Mouse (Mus musculus) embryonic facial prominence, embryonic 10.5 days (tissue): ENCODE measurements around the gene Cog2. TPM values are rescaled to one million over a fixed set of nuclear protein-coding genes. Genes with fewer than 3 reads are reported as not detected.

Experiments used
- DNase-seq: peaks from one replicate; pipeline ENCODE4 v3.0.0-alpha.2; 2017; ENCODE audit warnings: low spot score
- H3K27ac ChIP-seq: fragments of 300-500 bp; sonication (generic); replicated peaks from 2 replicates; pipeline ENCODE4 v1.5.1; 2016; ENCODE audit warnings: mild to moderate bottlenecking
- H3K27me3 ChIP-seq: fragments of 300-500 bp; sonication (generic); replicated peaks from 2 replicates; pipeline ENCODE4 v1.6.1; 2016; ENCODE audit warnings: low read depth, mild to moderate bottlenecking; ENCODE audit not compliant: poor library complexity, severe bottlenecking
- H3K36me3 ChIP-seq: fragments of 300-500 bp; sonication (generic); replicated peaks from 2 replicates; pipeline ENCODE4 v1.6.1; 2016; ENCODE audit warnings: mild to moderate bottlenecking, moderate library complexity
- H3K4me1 ChIP-seq: fragments of 300-500 bp; sonication (generic); 2 replicates; pipeline ENCODE4 v1.6.1; 2016
- H3K4me3 ChIP-seq: fragments of 300-500 bp; sonication (generic); 2 replicates; pipeline ENCODE4 v1.5.1; 2016; ENCODE audit warnings: mild to moderate bottlenecking, moderate library complexity
- H3K9me3 ChIP-seq: fragments of 300-500 bp; sonication (generic); 2 replicates; pipeline ENCODE4 v1.6.1; 2016; ENCODE audit warnings: mild to moderate bottlenecking
- WGBS: fragments of 180-500 bp; shearing (Covaris S2); methylation state at CpG from one replicate; pipeline ENCODE4 v1.1.7; 2016; 5-methylcytosine and 5-hydroxymethylcytosine counted together
- polyA plus RNA-seq: library from polyadenylated mRNA; unstranded; fragments of >200 nt; fragmentation: Nextera tagmentation; extraction: Ambion mirVana; gene quantifications from 2 replicates; pipeline ENCODE4 v1.2.1, GENCODE M21; 2016

The Cog2 gene
- polyA plus RNA-seq, 1 experiment from 2014 or later, result 41.8 TPM

DNA sequence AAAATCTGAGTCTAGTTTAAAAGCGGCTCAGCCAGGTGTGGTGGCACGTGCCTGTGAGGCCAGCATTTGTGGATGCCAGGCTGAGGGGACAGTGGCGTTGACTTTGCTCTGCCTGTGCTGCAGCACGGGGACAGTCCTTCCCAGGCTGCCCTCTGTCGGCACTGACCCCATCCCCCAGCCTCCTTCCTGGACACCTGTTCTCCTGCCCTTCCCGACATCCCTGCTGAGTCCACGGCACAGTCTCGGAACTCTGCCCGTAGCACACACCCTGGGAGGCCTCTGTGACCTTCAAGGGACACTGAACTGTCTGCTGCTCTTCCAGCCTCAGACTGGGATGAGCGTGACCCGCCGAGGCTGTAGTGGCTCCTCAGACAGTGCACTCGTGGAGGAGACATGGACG is 9.5 kb downstream of the Cog2 start:
- H3K4me3 ChIP-seq, result no peak overlapping the region
- no peaks in the 10 kb centered on the region for H3K27me3 ChIP-seq
- H3K36me3 ChIP-seq, result peaks cover 93% of the 10 kb centered on the region
- no peak for DNase-seq
- WGBS, result 88% methylated on average over 14 of the region's 14 CpGs
- no peaks in the 10 kb centered on the region for H3K4me1 ChIP-seq
- no peaks in the 10 kb centered on the region for H3K9me3 ChIP-seq
- no peak overlapping the region for H3K27ac ChIP-seq

DNA sequence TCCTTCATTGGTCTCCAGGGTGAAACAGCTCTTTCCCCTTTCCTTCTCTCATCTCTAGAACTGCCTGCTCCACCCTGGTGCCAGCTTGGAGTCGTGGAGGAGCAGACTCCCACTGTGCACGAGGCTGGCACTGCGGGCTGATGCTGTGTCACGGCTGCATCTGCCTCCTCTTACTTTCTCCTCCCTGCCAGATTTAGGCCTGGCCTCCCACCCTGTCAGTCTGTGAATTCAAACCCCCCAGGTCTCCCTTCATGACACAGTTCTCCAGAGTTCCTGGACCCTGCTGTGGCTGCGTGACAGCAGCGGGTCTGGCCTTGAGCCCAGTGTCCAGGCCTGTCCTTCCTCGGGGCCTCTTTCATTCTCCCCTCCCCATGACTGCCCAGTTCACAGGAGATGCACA is 10.0 kb downstream of the Cog2 start:
- H3K4me3 ChIP-seq, result no peak overlapping the region
- no peaks in the 10 kb centered on the region for H3K9me3 ChIP-seq
- peaks cover 95% of the 10 kb centered on the region for H3K36me3 ChIP-seq
- no peaks in the 10 kb centered on the region for H3K27me3 ChIP-seq
- no peaks in the 10 kb centered on the region for H3K4me1 ChIP-seq
- 92% methylated on average over 7 of the region's 7 CpGs for WGBS
- no peak overlapping the region for H3K27ac ChIP-seq
- DNase-seq, result no peak

DNA sequence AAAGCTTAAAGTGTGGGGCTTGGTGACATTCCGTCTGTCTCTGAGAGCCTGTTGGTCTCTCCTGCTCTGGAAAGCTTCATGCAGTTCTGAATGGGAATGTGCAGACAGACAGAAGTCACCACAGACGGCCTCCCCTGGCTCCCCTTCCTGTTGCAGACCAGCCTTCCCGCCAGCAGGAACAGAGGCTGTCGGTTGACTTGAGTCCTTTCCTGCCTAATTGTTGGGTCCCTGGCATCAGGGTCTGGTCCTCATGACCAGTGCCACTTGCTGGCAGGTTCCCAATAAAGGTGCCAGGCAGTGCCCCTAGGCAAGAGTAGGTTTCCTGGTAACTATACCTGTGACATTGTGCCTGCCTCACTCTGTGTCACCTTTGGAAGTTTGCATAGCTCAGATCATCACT is 10.4 kb downstream of the Cog2 start:
- H3K4me3 ChIP-seq, result no peak overlapping the region
- H3K4me1 ChIP-seq, result no peaks in the 10 kb centered on the region
- 84% methylated on average over 4 of the region's 4 CpGs for WGBS
- no peak for DNase-seq
- H3K27ac ChIP-seq, result no peak overlapping the region
- no peaks in the 10 kb centered on the region for H3K9me3 ChIP-seq
- no peaks in the 10 kb centered on the region for H3K27me3 ChIP-seq
- H3K36me3 ChIP-seq, result peaks cover 95% of the 10 kb centered on the region

DNA sequence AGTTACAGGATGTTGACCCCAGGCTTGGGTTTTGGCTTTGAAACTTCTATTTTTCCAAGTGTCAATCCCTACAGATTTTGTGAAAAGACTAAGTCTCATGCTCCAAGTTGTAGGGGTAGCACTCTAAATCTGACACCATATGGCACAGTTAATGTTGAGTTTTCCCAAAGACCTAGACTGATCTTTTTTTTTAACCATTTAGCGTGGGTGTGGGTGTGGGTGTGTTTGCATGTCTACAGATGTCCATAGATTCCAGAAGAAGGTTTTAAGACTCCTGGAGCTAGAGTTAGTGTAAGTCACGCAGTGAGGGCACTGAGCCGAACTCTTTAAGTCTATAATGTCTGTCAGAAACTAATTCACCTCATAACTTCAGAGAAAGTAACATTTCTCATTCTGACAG is 12.1 kb downstream of the Cog2 start:
- no peaks in the 10 kb centered on the region for H3K27me3 ChIP-seq
- DNase-seq, result no peak
- H3K36me3 ChIP-seq, result peaks cover 88% of the 10 kb centered on the region
- WGBS, result 96% methylated on average over 3 of the region's 3 CpGs
- no peak overlapping the region for H3K27ac ChIP-seq
- H3K9me3 ChIP-seq, result no peaks in the 10 kb centered on the region
- H3K4me1 ChIP-seq, result no peaks in the 10 kb centered on the region
- H3K4me3 ChIP-seq, result no peak overlapping the region

DNA sequence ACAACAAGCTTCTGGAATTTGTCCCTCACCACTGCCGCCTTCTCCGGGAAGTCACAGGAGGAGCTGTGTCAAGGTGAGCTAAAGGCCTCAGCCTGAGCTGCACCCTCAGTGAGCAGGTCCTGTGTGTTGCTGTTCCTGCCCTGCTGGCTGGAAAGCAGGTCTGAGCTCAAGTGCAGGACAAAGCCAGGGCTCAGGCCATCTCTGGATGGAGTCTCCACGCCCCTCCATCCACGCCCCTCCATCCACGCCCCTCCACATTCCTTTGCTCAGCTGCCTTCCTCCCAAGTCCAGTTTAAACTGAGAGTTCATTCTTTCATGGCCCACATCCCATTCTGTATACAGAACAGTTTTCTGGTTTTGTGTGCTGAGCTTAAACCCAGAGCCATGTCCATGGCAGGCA is 14.9 kb downstream of the Cog2 start:
- no peak overlapping the region for H3K27ac ChIP-seq
- H3K27me3 ChIP-seq, result no peaks in the 10 kb centered on the region
- H3K4me3 ChIP-seq, result no peak overlapping the region
- peaks cover 92% of the 10 kb centered on the region for H3K36me3 ChIP-seq
- 91% methylated on average over 5 of the region's 5 CpGs for WGBS
- no peaks in the 10 kb centered on the region for H3K4me1 ChIP-seq
- no peak for DNase-seq
- H3K9me3 ChIP-seq, result no peaks in the 10 kb centered on the region

DNA sequence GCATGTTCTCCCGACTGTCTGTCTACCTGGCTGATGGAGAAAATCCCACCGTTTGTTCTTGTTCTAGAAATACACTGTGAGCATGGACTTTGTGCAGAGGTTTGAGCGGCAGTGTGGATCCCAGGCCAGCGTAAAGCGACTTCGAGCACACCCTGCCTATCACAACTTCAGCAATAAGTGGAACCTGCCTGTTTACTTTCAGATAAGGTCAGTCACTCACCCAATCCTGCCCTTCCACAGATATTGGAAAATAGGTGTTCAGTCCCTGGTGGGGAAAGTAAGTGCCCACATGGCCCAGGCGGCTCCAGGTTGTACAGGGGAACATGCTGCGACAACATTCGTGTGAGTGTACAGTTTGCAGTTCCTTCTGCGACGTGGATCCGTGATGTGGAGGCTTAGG is 20.3 kb downstream of the Cog2 start:
- H3K27ac ChIP-seq, result no peak overlapping the region
- H3K36me3 ChIP-seq, result peaks cover 94% of the 10 kb centered on the region
- H3K4me3 ChIP-seq, result no peak overlapping the region
- no peaks in the 10 kb centered on the region for H3K9me3 ChIP-seq
- H3K4me1 ChIP-seq, result no peaks in the 10 kb centered on the region
- WGBS, result 95% methylated on average over 12 of the region's 12 CpGs
- DNase-seq, result no peak
- no peaks in the 10 kb centered on the region for H3K27me3 ChIP-seq

DNA sequence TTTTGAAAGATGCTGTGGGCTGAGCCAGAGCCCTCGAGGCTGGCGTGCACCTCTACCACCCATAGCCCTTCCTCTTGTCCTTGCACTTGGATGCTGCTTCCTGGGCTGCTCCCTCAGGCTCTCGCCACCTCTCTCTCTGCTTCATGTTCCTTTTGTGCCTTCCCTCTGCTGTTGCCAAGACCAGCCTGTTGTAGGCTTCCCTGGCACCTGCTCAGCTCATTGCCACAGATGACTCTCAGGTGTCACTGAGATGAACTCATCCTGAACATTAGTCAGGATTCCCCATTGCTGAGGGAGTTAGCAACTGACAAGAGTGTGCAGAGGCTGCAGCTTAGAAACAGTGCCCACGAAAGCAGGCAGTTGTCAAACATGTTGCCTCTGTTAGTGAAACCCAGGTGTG is 21.4 kb downstream of the Cog2 start:
- no peaks in the 10 kb centered on the region for H3K27me3 ChIP-seq
- WGBS, result 95% methylated on average over 4 of the region's 4 CpGs
- H3K9me3 ChIP-seq, result no peaks in the 10 kb centered on the region
- no peak for DNase-seq
- H3K4me1 ChIP-seq, result no peaks in the 10 kb centered on the region
- peaks cover 97% of the 10 kb centered on the region for H3K36me3 ChIP-seq
- H3K27ac ChIP-seq, result no peak overlapping the region
- H3K4me3 ChIP-seq, result no peak overlapping the region

DNA sequence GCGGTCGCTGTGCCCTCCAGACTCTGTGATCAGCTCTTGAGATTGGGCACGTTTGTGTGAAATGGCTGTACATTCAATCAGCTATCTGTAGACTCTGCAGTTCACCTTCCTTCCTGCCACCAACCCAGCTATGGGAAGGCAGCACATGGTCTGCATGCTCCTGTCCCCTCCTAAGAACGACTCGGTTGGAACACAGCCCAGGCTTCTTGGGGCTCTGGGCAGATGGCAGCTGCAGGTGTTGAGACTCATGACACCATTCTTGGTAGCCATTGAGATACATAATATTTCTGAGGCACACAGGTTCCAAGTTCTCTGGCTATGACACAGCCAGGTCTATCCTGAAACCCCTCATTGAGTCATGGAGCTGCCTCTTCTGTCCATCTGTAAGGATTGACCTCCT is 22.7 kb downstream of the Cog2 start:
- Histone ChIP-seq H3K36me3 (peaks cover 100% of the 10 kb centered on the region), H3K27ac (no peak overlapping the region), H3K4me3 (no peak overlapping the region), H3K27me3 (no peaks in the 10 kb centered on the region), H3K4me1 (no peaks in the 10 kb centered on the region), H3K9me3 (no peaks in the 10 kb centered on the region)
- WGBS, result 95% methylated on average over 5 of the region's 5 CpGs
- DNase-seq, result no peak

DNA sequence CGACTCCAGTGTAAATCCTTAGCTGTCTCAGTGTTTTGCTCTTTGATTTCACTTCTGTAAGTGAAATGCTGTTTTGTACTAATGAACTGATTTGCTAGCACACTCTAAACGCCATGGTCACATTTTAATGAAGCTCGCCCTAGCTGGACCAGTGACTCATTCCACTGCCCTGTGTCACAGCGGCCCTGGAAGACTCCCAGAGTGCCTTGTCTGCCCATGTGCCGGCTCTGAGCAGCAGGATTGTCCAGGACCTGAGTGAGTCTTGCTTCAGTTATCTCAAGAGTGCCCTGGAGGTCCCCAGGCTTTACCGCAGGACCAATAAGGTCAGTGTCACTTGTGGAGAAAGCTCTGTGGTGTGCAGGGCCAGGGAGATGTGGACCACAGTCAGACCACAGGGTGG is 25.8 kb downstream of the Cog2 start:
- Histone ChIP-seq H3K4me1 (no peaks in the 10 kb centered on the region), H3K4me3 (no peak overlapping the region), H3K27me3 (no peaks in the 10 kb centered on the region), H3K27ac (no peak overlapping the region), H3K36me3 (peaks cover 98% of the 10 kb centered on the region), H3K9me3 (no peaks in the 10 kb centered on the region)
- 92% methylated on average over 6 of the region's 6 CpGs for WGBS
- DNase-seq, result no peak

DNA sequence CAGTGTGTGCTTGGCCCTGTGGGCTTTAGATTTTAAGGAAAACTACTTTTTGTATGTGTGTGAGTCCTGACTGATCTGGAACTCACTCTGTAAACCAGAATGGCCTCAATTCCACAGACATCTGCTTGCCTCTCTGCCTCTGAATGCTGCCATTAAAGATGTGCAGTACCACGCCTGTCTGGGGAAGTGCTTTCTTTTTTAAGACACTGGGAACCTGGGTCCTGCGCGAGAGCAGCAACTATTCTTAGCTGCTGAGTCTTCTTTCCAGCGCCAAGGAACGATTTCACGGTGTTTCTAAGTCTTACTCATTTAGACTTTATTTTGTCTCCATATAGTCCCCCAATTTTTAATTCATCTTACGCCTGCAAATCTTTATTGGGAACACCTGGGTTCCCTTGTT is 26.2 kb downstream of the Cog2 start:
- Histone ChIP-seq H3K27ac (no peak overlapping the region), H3K36me3 (peaks cover 98% of the 10 kb centered on the region), H3K9me3 (no peaks in the 10 kb centered on the region), H3K27me3 (no peaks in the 10 kb centered on the region), H3K4me3 (no peak overlapping the region), H3K4me1 (no peaks in the 10 kb centered on the region)
- no peak for DNase-seq
- 94% methylated on average over 7 of the region's 7 CpGs for WGBS

DNA sequence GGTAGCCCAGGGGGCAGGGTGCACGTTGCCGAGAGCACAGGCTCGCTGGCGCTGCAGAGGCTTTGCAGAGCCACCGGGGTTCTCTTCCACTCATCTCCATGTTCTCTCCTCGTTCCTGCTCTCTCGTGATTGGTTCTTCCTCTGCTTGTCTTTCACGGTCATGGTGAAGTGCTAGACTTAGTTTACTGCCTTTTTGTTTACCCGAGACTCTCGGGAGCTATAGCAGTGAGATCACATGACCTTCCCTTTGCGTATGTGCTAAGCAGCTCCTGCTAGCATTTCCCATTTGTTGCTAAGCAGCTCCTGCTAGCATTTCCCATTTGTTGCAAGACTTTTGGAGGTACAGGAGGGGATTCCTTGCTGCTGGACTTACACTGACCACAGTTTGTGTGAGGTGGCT is 26.7 kb downstream of the Cog2 start:
- H3K4me3 ChIP-seq, result no peak overlapping the region
- DNase-seq, result no peak
- H3K36me3 ChIP-seq, result peaks cover 98% of the 10 kb centered on the region
- 84% methylated on average over 11 of the region's 11 CpGs for WGBS
- no peaks in the 10 kb centered on the region for H3K4me1 ChIP-seq
- no peaks in the 10 kb centered on the region for H3K9me3 ChIP-seq
- H3K27ac ChIP-seq, result no peak overlapping the region
- H3K27me3 ChIP-seq, result no peaks in the 10 kb centered on the region

DNA sequence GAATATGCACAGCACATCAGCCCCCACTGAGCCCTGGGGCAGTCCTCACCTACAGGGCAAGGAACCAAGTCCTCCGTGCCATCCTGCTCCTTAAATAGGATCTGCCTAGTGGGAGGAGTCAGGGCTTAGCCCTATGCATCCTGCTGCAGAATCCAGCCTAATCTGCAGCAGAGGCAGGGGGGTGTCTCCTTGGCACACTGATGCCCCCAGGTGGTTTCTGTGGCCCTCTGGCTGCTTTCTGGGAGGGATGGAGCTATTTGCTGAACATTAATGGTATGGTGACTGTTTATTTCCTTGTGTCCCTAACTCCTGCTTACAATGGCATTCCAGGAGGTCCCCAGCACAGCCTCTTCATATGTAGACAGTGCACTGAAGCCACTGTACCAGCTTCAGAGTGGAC is 27.6 kb downstream of the Cog2 start:
- Histone ChIP-seq H3K27me3 (no peaks in the 10 kb centered on the region), H3K9me3 (no peaks in the 10 kb centered on the region), H3K4me1 (no peaks in the 10 kb centered on the region), H3K27ac (no peak overlapping the region), H3K4me3 (no peak overlapping the region), H3K36me3 (peaks cover 97% of the 10 kb centered on the region)
- 83% methylated on average over 1 of the region's 1 CpGs for WGBS
- no peak for DNase-seq

DNA sequence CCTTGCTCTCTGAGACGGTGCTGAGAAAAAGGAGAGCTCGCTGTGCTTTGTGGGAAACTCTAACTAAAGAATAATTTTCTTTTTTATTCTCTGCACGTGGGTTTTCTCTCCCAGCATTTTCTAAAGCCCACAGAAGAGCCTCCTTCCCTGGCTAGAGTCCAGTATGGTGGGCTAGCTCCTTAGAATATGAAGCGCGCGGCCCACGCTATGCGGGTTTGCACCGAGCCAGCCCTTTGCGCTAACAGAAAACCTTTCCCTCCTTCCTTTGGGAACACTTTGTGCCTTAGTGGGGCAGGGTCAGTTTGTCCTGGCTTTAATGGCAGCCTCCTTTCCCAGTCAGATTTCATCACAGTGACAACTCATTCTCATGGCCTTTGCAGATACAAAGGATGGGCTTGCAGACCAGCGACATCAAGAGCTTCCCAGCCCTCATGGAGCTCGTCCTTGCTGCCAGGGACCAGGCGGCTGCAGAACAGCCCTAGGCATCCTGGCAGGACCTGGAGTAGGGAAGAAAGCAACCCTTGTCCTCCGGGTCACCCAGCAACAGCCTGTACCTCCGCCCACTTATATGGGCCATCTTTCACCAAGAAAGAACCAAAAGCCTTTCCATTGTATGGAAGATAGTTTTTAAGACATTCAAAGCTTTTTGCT is 30.6 kb downstream of the Cog2 start:
- H3K4me3 ChIP-seq, result no peak overlapping the region
- 89% methylated on average over 15 of the region's 15 CpGs for WGBS

More for the DNA sequence above, 30.6 kb downstream of the Cog2 start:
- Histone ChIP-seq H3K27ac (no peak overlapping the region), H3K9me3 (no peaks in the 10 kb centered on the region), H3K36me3 (peaks cover 71% of the 10 kb centered on the region), H3K4me1 (0 out of 2 replicates have a peak, but pooled peaks cover 5% of the 10 kb centered on the region), H3K27me3 (no peaks in the 10 kb centered on the region)
- DNase-seq, result no peak
